Mouse (Mus musculus) kidney, adult 2 months (tissue): Measurements from ENCODE around the gene Tekt3.

Source experiments
- CTCF ChIP-seq: fragments of 200-500 bp; conservative IDR thresholded peaks from 2 replicates; pipeline ENCODE4 v1.5.1; 2011; ENCODE audit warnings: low read depth, mild to moderate bottlenecking, control low read depth, low read length, moderate library complexity, mixed read lengths; ENCODE audit not compliant: insufficient read depth, insufficient read length
- POLR2A ChIP-seq: fragments of 200-500 bp; IDR thresholded peaks from one replicate; pipeline ENCODE4 v1.6.1; 2011; ENCODE audit warnings: low read depth, low read length, control low read depth

DNA sequence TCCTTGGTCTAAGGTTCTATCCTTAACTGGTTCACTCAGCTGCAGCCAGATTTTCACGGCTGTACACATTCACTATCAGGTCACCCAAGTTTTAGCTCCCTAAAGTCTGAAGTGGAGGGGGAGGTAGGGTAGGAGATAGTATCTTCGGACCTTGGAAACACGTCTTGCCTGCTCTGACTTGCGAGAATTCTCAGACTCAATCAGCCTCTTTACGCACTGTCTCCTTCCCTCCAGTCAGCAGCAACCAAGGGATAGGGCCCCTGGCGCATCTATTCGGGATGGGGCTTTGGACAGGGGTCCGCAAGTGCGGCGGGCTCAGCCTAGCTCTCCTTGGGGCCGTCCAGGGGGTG, 70.7 kb downstream of the Tekt3 start:
- TF ChIP-seq CTCF, result no peak
- TF ChIP-seq POLR2A, result no peak
